Mouse (Mus musculus) left cerebral cortex, postnatal 36 days (tissue): ENCODE measurements around the gene Ubxn7. TPM values are rescaled to one million over a fixed set of nuclear protein-coding genes. Genes with fewer than 3 reads are reported as not detected.

Experiments
- DNase-seq, 2 experiments: peaks; one replicate each; pipeline ENCODE4 v3.0.0; 2021 to 2022; ENCODE audit warnings: low spot score in 2 of 2, mixed read lengths in 1 of 2
- intact Hi-C: fragments of 180-260 bp; cut with DNase I; formaldehyde crosslinking; loops from one replicate; pipeline ENCODE4 v1.15.1; 2025
- total RNA-seq, 2 experiments: library from RNA; stranded (reverse); gene quantifications; 2 replicates each; pipeline ENCODE4 v1.2.3; 2021

Gene Ubxn7
- total RNA-seq, 2 experiments from 2014 or later: 47.4 to 57.4 TPM

DNA sequence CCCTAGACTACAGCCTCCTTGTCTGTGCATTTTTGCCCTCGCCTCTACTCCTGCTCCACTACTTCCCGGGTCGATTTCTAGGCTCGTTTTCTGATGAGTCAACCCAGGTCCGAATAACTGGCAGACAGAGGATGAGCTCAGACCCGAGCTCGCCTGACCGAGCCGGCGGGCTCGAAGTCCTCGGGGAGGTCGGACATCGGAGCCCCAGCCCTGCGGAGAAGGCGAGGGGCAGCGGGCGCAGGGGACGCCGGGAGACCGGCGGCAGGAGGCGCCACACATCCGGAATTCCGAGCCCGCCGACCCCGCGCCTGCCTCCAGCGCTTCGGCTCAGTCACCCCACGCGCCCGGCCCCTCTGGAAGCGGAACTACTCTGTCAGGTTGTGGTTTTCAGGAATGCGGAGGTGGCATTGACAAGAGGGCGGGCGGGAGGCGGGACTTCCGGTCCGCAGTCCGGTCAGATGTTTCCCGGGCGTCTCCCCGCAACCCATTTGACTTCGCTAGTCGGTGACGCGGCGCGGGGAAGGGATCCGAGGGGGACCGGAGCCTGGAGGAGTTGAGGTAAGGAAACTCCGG, 98.5 kb downstream of the Ubxn7 start, which contains the start of gene Pcyt1a:
TSS of gene Pcyt1a (plus strand) at position 448 of the 573 bp plus-strand sequence.
- peak; percentile 90 to 91 for DNase-seq
- intact Hi-C loops: no loop called here

DNA sequence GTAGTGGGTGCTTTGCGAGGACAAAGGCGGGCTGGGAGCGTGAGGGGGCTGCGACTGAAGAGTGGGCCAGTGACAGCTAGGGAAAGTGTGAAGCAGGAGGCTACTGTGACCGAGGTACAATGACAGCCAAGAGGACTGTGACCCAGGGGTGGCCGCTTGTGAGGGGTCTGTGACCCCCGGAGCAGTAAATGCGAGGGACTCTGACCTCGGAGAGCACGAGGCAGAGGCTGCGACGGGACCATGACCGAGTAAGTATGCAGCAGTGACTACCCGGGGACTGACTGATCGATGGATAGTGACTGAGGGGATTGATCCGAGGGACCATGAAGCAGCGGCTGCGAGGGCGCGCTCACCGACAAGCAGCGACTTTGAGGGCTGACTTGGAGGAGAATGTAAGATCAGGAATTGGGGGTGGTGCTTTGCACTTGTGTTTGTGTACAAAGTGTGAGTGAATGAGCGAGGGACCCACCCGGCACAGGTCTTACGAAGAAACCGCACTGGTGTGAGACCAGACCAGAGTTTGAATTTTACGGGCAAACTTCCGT, 99.1 kb downstream of the Ubxn7 start:
- intact Hi-C loops: no loop called here
- DNase-seq: no peak

DNA sequence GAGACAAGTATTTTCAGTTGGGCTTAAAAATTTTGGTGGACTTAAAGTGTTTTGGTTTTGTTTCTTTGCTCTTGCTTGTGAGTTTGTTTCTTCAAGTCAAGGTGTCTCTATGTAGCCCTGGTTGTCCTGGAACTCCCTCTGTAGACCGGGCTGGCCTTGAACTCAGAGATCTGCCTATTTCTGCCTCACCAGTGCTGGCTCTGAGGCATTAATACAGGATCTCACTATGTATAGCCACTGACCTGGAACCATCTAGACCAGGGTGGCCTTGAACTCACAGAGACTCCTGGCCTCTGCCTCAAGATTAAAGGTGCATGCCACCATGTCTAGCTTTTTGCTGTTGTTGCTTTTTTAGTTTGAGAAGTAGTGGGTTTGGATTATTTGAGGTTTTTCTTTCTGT, 99.9 kb downstream of the Ubxn7 start:
- no peak for DNase-seq
- intact Hi-C loops: no loop called here

DNA sequence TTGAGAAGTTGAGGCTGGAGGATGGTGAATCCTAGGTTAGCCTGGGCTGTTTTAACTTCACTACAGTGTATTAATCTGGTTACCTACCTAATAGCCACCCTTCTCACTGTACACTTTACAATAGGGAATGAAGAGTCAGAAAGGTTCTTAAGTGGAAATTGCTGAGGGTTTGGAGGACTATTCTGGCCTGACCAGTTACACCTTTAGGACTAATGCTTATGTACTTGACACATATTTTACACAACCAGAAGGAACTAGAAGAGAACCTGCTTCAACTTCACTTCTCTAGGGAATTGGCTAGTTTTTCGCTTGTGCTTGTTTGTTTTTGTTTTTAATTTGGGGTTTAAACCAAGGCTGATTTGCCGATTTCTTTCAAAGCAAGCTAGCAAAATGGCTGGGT, 101.1 kb downstream of the Ubxn7 start:
- DNase-seq: no peak
- intact Hi-C loops: no loop called here

DNA sequence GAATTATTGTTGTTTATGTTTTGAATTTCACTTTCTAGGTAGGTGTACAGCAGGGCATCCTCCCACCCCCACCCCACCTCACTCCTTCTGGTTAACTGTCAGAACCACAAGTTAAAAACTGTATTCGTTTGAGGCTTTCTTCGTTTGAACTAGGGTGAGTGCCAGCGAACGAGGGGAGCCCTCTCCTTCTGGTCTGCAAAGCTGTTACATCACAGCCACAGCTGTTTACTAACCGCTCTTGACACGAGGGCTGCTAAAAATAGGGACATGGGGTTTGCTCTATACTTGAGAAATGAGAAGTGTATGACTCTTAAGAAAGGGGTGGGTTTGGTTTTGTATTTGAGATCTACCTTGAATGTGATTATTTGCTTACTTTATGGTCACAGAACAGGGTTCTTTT, 102.0 kb downstream of the Ubxn7 start:
- no peak for DNase-seq
- intact Hi-C loops: no loop called here

DNA sequence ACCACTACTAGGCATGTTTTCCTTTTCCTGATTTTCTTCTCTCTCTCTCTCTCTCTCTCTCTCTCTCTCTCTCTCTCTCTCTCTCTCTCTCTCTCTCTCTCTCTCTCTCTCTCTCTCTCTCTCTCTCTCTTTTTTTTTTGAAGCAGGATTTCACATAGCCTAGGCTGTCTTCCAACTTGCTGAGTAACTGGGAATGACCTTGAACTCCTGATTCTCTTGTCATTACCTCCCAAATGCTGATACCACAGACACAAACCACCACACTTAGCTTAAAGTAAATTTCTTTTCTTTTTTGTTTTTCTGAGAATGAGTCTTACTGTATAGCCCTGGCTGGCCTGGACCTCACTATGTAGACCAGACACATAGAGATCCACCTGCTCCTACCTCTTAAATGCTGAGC, 102.6 kb downstream of the Ubxn7 start:
- DNase-seq: no peak
- intact Hi-C loops: no loop called here

DNA sequence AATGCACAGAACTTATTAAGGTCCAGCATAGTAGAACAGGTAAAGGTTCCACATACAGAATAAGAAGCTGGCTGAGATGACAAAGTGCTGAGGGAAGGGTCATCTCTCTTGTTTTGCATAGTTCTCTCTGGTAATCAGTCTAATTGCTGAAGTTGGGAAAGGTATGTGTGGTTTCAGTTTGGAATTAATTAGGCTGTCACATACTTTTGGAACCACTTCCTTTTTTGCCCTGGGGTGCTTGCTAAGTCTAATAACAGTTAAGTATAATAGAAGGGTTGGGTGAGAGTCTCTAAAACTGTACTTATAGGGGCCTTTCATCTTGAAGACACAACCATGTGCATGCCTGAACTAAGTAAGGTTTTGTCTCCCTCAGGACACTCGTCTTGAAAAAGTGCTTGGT, 104.6 kb downstream of the Ubxn7 start:
- DNase-seq: no peak
- intact Hi-C loops: no loop called here

DNA sequence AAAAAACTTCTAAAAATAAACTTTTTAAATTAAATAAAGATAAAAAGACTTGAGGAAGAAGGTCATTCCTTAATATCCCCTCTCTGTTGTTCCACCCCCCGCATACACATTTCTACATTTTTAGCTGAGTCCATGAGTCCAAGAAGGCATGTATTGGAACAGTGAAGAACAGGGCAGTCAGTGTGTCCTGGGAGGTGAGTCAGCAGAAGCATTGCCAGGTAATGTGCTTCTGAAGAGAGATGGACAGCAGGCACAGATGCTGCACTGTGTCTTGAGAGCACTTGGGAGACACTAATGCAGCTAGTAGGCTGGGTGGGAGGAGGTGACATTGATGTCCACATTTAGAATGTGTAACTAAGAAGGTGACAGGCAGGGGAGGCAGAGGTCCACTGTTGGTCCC, 105.2 kb downstream of the Ubxn7 start:
- no peak for DNase-seq
- intact Hi-C loops: no loop called here

DNA sequence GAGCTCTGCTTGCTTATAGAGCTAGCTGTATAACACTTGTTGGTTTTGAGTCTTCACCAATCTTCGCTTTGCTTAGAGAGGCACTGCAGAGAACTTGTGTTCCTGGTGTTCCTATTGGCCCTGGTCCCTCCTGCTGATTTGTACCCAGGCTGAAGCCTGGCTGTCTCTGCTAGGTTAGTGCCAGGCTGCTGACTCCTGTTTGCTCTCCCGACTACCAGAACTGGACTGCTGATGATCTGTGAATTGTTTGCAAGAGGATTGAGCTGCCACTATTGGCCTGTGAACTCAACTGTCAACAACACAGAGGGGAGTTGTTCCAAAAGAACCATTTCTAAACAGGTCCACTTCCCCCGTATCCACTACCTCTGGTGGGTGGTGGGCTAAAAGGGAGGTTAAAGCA, 109.4 kb downstream of the Ubxn7 start:
- DNase-seq: no peak
- intact Hi-C loops: no loop called here

Other genes starting within 250 kb of the Ubxn7 start
- gene Pigx, start 232.5 kb upstream of the Ubxn7 start, total RNA-seq: 10 to 100 TPM; 25.8 to 27.8 TPM
- 10 to 100 TPM; 71.0 to 72.1 TPM for gene Cep19, start 232.5 kb upstream of the Ubxn7 start, total RNA-seq
- 1 to 10 TPM; 7.5 to 9.2 TPM for gene Nrros, start 166.7 kb upstream of the Ubxn7 start, total RNA-seq
- not detected for gene Bex6, start 152.4 kb upstream of the Ubxn7 start, total RNA-seq
- gene Fbxo45, start 85.1 kb upstream of the Ubxn7 start, total RNA-seq: 10 to 100 TPM; 48.7 to 49.2 TPM
- 10 to 100 TPM; 12.2 to 14.4 TPM for gene Wdr53, start 85.0 kb upstream of the Ubxn7 start, total RNA-seq
- not detected for gene Smco1, start 60.8 kb upstream of the Ubxn7 start, total RNA-seq
- gene Rnf168, start 54.8 kb upstream of the Ubxn7 start, total RNA-seq: 10 to 100 TPM; 24.8 to 29.8 TPM
- not detected for gene Tm4sf19, start 68.2 kb downstream of the Ubxn7 start, total RNA-seq
- 10 to 100 TPM; 14.6 TPM for gene Tctex1d2, start 87.4 kb downstream of the Ubxn7 start, total RNA-seq
- 10 to 100 TPM; 44.1 to 44.6 TPM for gene Pcyt1a, start 98.7 kb downstream of the Ubxn7 start, total RNA-seq
- gene Slc51a, start 155.6 kb downstream of the Ubxn7 start, total RNA-seq: not detected
- gene Zdhhc19, start 164.0 kb downstream of the Ubxn7 start, total RNA-seq: not detected